Mouse (Mus musculus): ENCODE results near the gene Zfp618.

The Zfp618 gene

GRCm38 (mm10) chr4:62999321-62999720 is 33.9 kb downstream of the Zfp618 start:
- no peak for DNase-seq (ENCODE audit: extremely low spot score)

DNA sequence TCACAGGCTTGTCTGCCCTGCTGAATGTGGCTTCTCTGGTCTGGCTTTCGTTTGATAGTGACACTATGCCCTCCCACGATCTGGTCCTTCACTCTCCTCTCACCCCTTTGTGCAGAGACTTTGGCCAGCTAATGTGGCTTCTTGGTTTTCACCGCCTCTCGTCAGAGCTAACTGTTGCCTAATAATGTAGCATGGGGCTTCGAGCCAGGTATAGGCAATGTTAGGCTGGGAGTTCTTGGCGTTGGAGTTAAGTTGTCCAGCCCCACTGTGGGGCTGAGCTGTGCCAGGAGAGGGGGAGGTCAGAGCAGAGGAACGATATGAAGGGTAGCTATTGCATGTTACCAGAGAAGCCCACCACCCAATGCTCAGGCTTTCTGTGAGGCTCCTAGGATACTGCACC is 34.5 kb downstream of the Zfp618 start:
- DNase-seq (ENCODE audit: extremely low spot score), result no peak

DNA sequence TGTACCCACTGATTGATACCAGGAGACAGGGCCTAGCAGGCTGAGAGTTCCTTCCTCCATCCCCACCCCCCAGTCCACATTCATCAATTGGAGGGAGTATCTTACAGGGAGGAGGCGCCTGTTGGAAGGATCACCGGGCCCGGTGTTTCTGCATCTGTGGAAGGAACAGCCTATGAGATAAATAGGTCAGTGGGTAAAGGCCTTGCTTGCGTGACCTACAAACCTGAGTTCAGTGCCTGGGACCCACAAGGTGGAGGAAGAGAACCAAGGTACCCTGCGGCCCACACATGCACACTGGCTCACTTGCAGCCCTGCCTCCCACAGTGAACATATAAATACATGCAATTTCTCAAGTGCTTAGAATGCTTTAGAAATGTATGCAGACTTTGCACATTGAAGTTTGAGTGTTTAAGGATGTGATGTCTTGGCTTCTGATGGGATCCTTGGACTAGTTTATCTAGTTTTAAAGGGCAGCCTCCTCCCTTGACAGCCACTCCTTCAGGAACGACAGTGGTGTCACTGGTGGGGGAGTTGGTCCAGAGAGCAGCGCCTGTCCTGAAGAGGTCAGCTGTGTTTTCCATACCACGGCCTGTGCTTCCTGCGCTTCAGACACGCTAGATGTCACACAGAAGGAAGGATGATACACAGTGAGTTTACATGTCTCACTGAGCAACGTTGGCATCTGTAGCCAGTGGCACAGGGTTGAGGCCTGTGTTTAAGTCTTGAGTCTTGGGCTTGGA is 35.1 kb downstream of the Zfp618 start:
- no peak for DNase-seq (ENCODE audit: extremely low spot score)

GRCm38 (mm10) chr4:63002386-63002785 is 37.0 kb downstream of the Zfp618 start:
- DNase-seq (ENCODE audit: extremely low spot score), result no peak

- DNase-seq (ENCODE audit: extremely low spot score), result no peak
Measured at GRCm38 (mm10) chr4:63004519-63004918, 39.1 kb downstream of the Zfp618 start.

- DNase-seq (ENCODE audit: extremely low spot score), result no peak
Measured at GRCm38 (mm10) chr4:63005446-63006185, 40.2 kb downstream of the Zfp618 start.

- DNase-seq (ENCODE audit: extremely low spot score), result no peak
Measured at GRCm38 (mm10) chr4:63006198-63007155, 41.1 kb downstream of the Zfp618 start.

DNA sequence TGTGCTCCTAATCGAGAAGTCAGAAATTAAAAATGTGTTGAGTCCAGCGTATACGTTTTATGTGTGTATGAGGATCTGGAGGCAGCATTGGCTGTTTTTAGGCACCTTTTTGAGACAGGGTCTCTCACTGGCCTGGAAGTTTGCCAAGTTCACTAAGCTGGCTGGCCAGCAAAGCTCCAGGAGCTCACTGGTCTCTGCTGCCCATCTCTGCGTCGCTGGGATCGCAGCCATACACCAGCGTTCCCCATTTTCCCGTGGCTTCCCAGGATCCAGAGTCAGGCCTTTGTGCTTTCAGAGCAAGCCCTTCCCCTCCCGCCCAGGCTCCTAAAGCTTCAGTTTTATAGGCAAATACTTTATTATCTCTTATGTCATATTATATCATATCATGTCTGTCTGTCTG is 42.8 kb downstream of the Zfp618 start:
- DNase-seq (ENCODE audit: extremely low spot score), result no peak

DNA sequence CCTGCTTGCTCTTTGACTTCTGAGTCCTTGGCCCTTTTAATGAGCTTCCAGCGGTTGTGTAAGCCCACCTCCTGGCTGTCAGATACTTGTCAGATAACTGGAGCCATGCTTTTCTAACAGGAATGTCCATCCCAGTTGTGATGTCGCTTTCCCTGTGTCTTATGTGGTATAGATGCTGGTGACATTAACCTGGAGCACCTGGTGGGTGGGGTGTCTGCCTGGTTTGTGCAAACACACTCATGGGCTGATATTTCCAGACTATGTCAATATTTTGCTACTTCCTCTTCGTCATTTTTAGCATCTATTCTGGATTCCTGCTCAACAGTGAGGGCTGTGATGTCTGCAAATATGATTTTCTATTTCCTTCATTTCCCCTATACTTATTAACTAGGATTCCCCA is 43.4 kb downstream of the Zfp618 start:
- no peak for DNase-seq (ENCODE audit: extremely low spot score)

DNA sequence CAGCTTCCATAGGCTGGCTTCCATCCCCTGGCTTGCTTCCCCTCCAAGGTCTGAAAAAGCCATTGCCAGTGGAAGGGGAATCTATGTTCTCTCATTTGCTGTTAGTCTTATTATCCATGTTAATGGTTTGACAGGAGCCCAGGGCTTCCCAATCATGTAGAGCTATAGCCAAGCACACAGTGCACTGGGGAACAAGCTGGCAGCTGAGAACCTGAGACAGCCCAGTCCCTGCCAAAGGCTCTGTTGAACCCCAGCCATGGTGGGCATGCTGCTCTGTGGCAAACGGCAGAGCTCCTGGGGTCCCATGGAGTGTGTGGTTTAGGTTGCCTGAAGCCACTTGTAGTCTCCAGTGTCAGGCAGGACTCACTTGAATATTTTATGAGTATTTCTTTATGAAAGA is 44.4 kb downstream of the Zfp618 start:
- DNase-seq (ENCODE audit: extremely low spot score), result no peak

GRCm38 (mm10) chr4:63010226-63010625 is 44.9 kb downstream of the Zfp618 start:
- no peak for DNase-seq (ENCODE audit: extremely low spot score)

DNA sequence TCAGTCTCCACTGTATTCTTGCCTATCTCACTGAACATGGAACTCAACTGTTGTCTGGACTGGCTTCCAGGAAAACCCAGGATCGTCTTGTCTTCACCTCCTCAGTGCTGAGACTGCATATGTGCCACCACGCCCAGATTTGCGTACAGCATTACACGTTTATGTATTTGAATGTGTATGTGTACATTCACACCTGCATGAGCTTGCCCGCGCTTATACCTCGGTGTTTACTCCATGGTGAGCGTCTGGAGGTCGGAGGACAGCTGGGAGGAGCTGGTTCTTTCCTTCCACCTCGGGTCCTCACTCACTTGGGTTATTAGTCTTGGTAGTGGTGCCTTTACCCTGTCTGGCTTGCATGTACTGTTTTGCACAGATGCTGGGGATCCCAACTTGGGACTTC is 53.2 kb downstream of the Zfp618 start:
- DNase-seq (ENCODE audit: extremely low spot score), result no peak

GRCm38 (mm10) chr4:63019428-63019858 is 54.1 kb downstream of the Zfp618 start:
- DNase-seq (ENCODE audit: extremely low spot score), result no peak

- no peak for DNase-seq (ENCODE audit: extremely low spot score)
Measured at GRCm38 (mm10) chr4:63021034-63021700, 55.8 kb downstream of the Zfp618 start.

DNA sequence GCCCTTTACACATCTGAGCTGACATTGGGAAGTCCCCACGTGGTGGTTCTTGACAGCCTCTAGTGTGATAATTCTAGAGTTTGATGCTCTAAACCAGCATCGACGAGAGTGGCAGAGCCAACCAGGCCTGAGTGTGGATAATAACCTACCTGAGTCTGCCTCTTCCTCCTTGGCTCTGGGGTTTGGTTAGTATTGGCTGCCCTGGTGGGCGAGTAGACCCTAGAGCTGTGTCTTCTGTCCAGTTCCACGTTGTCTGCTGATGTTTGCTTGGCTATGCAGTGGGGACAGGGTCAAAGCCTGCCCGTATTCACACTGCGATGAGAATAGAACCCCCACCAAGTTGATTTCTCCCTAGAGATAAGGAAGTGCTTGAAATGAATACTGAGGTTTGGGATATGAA is 58.1 kb downstream of the Zfp618 start:
- no peak for DNase-seq (ENCODE audit: extremely low spot score)

- no peak for DNase-seq (ENCODE audit: extremely low spot score)
Measured at GRCm38 (mm10) chr4:63024098-63024497, 58.7 kb downstream of the Zfp618 start.

DNA sequence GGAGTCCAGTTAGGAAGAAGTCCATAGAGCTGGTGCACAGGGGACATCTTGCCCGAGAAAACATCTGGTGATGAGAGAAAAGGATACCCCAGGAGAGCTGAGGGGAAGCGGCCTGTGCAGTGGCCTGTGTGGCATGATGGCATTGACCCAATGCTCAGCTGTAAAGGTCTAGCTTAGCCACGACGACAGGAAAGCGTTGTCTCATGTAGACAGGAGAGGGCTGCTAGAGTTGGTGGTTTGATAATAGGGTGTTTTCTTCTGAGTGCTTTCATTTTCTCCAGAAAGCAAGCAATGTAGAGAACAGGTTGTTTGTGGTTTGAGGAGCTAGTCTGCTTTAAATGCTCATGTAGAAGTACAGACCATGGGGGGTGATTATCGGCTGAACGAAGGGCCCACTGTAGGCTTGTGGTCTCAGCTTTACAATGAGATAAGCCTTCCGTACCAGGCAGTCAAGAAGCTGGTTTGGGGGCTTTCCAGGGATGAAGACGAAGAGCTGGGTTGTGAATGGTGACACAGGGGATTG is 59.4 kb downstream of the Zfp618 start:
- no peak for DNase-seq (ENCODE audit: extremely low spot score)

- DNase-seq (ENCODE audit: extremely low spot score), result no peak
Measured at GRCm38 (mm10) chr4:63025306-63025705, 59.9 kb downstream of the Zfp618 start.

DNA sequence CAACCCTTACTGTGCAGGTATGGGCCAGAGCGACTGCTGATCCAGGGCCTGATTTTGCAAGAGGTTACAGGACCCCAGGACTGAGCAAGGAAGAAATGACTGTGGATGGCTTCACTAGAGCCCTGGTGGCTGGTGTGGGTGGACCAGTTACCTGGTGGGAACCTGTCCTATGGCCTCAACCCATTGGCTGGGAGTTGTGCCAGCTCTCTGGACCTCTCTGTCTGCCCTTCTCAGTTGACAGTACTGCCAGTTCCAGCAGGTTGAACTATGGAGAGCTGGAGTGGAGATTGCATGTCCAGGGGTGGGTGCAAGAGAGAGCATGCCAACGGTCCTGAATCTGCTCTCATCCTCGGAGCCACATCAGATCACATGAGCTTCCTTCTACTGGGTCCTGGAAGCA is 60.9 kb downstream of the Zfp618 start:
- DNase-seq (ENCODE audit: extremely low spot score), result no peak

GRCm38 (mm10) chr4:63027451-63027850 is 62.1 kb downstream of the Zfp618 start:
- DNase-seq (ENCODE audit: extremely low spot score), result no peak

- no peak for DNase-seq (ENCODE audit: extremely low spot score)
Measured at GRCm38 (mm10) chr4:63030157-63030556, 64.8 kb downstream of the Zfp618 start.

All from embryo, embryonic 9.5 days (tissue).